Mouse (Mus musculus) adrenal gland (tissue): ENCODE data around the gene Sqstm1.

Experiments used
- intact Hi-C: fragments of 180-260 bp; cut with DNase I; formaldehyde crosslinking; loops from one replicate; pipeline ENCODE4 v1.15.1; 2025
- long read RNA-seq, 2 experiments: library from polyadenylated mRNA; unstranded; transcript quantifications; one replicate each; pipeline ENCODE4 v2.0.0; 2020; ENCODE audit warnings: borderline replicate concordance in 1 of 2; ENCODE audit not compliant: insufficient replicate concordance in 1 of 2

Gene Sqstm1
- long read RNA-seq, experiment 1, transcript Sqstm1-201 (8 exons, 2,673 nt), result minor isoform, 96 of 509 reads
- long read RNA-seq, experiment 1, transcript Sqstm1-202 (8 exons, 2,037 nt), result major isoform, 243 of 509 reads
- long read RNA-seq, experiment 1, partial matches to known transcripts, result 148 of 509 reads
- long read RNA-seq, experiment 1, other reads (novel, unspliced or antisense), result 22 of 509 reads
- long read RNA-seq, experiment 2, transcript Sqstm1-201 (8 exons, 2,673 nt), result minor isoform, 80 of 499 reads
- long read RNA-seq, experiment 2, transcript Sqstm1-202 (8 exons, 2,037 nt), result major isoform, 277 of 499 reads
- long read RNA-seq, experiment 2, partial matches to known transcripts, result 115 of 499 reads
- long read RNA-seq, experiment 2, other reads (novel, unspliced or antisense), result 26 of 499 reads

DNA sequence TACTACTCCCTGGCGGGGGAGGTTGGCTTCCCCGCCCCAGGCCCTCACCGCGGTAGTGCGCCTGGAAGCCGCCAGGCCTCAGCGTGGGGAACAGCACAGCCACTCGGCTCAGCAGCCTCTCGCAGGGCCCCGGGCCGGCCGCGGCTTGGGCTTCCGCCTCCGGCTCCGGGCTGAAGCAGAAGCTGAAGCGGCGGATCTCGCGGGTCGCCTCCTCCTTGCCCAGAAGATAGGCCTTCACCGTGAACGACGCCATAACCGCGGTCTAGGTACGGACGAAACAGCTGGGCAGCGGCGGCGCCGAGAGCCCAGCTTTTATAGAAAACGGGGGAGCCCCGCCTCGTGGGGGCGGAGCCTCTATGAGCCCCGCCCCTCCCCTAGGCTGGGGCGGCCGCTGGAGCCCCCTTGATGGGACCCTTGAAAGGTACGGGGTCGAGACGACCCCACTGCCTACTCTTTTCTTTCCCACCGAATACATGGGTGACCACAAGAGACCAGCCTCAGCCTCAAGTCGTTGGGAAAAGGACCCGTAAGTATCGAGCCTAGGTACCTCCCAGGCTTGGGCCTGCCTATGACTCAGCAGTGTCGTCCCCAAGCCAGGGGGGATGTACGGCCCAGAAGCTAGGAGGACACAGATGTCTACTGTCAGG is at the start of gene Sqstm1, which contains the start of gene Mgat4b:
Gene Sqstm1 (minus strand): TSS at position 323 of the 647 bp plus-strand sequence.
Gene Mgat4b (plus strand): TSS at position 386 of the 647 bp plus-strand sequence.
- intact Hi-C loops, result no loop called here

DNA sequence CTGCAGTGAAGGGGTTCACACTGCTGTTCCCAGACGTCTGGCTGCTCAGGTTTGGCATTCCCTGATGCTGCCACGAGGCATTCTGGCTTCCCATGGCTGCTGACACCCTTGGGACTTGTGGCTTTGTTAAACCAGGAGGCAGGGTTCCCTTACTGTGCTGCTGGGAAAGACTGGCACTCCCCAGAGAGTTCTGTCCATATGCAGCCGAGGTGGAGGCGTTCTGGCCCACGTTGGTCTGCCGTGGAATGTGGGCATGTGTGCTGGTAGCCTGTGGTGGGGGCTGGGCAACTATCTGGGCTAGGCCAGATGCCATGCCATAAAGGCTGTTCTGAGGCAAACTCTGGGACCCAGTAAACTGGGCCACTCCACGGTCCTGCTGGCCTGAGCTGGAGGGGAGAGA is 47.7 kb upstream of the Sqstm1 start:
- intact Hi-C loops, result no loop called here

DNA sequence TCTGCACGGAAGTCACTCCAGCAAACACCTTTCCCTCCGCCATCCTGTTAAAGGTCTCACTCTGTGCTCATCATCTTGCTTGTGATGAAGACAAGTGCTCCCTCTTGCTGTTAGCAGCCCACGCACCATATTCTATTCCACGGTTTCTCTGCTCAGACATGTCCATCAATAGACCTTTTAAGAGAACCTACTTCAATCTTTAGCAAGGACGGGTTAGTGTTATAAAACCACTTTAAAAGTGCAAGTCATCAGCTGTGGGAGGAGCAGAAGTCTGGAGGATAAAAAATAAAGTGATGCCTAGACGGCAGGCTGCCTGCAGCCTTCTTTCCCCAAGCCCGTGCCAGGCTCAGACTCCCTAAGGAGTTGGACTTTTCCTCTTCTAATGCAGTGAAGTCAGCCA is 46.0 kb upstream of the Sqstm1 start:
- intact Hi-C loops, result no loop called here

DNA sequence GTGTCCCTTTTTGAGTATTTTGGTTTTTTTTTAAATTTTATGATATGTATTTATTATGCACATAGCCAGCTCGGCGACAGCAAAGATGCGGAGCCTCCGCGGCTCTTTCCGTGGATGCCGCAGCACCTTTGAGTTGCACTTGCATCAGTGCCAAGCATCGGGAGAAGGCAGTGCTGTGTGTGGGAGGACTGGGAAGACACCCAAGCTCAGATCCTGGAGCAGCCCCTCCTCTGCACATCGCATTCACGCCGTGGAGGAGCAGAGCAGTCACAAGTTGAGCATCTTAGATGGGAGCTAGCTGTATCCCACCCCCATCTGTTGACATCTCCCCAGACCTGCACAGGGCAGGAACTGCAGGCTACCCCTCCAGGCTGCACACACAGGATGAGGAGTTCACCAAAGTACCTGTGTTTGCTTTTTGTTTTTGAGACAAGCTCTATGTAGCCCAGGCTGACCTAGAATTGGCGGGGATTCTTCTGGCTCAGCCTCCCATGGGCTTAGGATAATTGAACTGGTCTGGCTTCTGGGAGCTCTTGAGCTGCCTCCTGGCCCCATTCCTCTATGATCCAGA is 43.5 kb upstream of the Sqstm1 start:
- intact Hi-C loops, result no loop called here

DNA sequence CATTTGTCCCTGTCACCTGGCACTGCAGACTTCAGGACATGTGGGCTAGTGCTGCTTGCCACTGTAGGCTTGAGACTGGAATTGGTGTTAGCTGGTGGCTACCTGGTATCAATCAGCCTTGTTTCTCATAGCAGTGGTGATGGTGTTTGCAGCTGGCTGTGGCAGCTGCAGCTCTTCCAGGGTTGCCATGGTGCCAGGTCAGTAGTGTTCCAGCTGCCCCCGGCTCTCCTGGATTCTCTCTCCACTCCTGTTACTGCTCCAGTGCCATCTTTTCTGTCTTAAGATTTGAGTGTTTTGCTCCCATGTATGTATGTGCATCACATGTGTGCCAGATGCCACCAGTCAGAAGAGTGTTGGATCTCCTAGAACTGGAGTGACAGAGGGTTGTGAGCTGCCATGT is 42.8 kb upstream of the Sqstm1 start:
- intact Hi-C loops, result no loop called here

DNA sequence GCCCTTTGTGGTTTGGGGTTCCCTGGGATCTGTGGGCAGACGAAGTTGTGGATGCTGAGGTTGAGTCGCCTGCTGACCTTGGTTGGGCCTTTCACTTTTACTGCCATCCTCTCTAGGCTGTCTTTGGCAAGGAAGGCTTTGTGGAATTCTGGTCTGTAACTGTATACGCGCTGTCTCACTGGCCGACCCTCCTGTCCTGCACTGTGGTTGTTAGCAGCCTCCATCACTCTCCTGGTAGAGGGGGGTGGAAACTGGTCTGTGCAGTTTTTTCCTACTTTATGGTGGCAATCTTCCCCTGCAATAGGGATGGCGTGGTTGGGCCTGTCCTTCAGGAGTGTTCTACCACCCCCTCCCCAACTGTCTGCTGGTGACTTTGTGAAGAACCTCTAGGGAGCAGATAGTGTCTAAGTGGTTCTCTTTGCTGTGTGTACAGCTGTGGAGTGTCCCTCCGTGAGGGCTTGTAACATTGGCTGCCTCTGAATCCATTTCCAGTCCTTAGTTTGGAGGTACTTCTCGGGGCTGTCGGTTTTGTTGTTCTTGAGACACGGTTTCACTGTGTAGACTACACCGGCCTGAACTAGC is 42.1 kb upstream of the Sqstm1 start:
- intact Hi-C loops, result no loop called here

DNA sequence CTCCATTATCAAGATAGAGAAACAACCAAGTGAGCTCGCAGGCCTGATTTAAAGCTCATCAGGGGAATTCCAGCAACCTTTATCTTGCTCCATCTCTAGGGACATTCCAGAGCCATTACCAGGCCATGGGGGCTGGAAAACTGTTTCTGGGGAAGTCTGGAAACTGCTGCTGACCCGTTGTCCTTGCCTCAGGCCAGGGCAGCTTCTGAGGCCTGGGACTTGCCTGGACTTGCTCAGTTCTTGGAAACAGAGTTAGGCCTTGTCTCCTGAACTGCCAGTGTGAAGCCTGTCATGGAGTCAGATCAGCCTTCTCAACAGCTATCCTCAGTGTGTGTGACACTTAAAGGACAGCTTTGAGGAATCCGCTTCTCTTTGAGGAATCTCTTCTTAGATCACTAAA is 41.5 kb upstream of the Sqstm1 start:
- intact Hi-C loops, result no loop called here

DNA sequence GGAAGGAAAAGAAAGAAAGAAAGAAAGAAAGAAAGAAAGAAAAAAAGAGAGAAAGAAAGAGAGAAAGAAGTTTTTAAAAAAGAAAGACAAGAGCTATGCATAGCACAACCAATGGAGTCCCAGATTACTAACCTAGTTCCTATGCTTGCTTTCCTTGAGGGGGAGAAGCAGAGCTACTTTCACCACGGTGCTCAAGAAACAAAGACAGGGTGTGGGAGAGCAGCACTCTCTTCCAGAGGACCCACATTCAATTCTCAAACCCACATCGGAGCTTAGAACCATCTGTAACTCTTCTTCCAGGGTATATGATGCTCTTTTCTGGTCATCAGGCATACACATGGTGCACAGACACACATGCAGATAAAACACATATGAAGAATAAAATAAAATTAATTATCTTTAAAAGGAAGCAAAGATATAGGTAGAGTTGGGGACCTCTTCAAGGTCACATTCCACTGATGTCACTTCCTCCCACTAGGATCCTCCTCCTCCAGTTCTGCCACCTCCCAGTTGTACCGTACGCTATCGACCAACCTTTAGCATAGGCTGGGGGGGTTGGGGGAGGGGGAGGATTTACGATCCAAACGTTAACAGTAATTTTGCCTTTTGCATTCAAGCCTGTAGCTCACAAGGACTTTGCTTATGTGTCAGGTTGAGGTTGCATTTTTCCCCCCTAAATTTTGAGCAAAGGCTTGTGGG is 38.0 kb upstream of the Sqstm1 start:
- intact Hi-C loops, result no loop called here

DNA sequence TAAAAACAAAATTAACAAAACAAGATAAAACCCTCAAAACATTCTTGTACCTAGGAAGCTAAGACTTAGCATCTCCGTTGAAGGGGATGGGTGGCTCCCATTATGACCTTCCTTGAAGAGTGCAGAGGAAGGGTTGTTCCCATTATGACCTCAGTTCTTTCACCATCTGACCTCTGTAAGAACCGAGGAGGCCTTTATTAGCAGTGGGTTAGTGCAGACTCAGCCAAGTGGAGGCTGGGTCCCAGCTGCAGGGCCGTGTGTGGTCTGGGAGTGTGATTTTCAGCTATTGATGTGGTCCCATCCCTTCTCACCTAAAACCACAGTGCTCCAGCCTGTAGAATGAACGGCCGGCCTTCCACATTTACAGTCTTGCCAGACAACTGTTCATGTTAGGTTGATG is 34.6 kb upstream of the Sqstm1 start:
- intact Hi-C loops, result no loop called here

DNA sequence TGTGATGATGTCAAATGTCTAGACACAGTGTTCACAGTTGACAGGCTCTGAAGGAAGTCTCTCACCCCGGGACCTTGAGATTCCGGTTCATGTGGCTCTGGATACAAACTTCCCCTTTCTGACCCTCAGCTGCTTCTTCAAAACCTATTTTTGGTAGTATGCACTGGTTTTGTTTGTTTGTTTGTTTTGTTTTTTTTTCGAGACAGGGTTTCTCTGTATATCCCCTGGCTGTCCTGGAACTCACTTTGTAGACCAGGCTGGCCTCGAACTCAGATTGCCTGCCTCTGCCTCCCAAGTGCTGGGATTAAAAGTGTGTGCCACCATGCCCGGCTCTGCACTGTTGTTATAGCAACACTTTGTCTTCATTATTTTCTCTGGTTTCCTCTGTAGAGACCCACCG is 33.3 kb upstream of the Sqstm1 start:
- intact Hi-C loops, result no loop called here

DNA sequence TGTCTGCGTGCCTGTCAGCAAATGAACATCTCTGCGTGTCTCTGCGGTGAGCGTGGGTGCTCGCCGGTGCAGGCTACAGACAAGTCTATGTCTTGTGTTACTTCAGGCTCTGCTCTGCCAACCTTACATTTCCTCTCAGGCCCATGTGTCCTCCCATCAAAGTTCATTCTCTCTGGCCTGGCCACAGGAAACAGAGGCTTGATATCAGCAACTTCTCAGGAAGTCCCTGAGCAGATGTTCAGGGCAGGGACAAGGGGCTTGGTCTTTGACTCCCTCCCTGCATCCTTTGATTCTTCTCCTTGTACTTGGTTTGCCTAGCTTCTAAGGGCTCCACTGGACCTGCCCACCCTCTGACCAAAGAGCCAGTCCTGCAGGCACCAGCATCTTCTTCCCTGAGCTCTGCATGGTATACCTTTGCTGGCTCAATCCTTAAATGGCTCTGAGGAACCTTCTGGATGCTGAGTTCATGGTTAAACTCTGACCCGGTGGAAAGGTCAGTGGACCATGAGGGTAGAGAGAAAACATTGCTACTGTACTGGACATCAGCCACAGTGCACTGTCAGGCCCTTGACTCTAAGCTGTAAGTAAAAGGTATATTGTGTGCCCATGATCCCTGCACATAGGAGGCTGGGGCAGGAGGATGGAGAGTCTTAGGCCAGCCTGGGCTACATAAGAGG is 29.7 kb upstream of the Sqstm1 start:
- intact Hi-C loops, result no loop called here

DNA sequence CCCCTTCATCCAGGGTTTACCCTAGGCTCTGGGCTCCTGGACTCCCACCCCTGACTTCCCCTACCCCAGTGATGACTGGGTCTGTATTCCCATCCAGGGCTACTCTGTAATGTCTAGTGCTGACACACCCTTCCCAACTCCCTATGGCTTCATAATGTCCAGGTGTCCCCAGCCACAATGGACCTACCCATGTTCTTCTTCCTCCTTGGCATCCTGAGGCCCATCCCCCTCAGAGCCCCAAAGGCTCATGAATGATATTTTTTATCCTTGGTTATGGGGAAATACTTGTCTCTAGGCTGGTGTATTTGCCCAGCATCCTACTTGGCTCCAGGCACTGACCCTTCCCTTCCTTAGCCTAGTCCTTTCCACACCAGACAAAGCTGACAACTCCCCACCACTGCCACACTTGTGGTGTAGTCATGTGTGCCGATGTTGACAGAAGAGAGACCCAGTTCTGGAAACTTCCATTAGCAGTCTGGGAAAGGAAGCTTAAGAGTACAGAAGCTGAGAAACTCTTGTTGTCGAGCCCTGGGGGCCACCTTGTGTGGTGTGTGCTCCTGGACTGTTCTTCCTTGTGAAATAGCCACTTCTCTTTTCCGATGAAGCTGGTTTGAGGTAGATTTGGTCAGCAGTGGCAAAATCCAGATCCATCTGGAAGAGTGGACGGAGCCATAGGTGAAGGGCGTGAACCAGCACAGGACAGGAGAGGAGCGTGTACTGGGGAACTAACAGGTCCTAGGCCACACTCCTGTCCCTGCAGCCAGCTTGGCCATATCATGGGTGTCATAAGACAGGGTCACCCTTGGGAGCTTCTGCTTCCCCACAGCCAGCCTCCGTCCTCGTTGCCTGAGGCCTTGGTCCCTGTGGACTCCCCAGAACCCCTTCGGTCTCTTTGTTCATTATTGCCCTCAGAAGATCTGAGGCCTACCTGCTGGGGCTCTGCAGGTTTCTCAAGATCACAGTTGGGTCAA is 28.5 kb upstream of the Sqstm1 start:
- intact Hi-C loops, result no loop called here

DNA sequence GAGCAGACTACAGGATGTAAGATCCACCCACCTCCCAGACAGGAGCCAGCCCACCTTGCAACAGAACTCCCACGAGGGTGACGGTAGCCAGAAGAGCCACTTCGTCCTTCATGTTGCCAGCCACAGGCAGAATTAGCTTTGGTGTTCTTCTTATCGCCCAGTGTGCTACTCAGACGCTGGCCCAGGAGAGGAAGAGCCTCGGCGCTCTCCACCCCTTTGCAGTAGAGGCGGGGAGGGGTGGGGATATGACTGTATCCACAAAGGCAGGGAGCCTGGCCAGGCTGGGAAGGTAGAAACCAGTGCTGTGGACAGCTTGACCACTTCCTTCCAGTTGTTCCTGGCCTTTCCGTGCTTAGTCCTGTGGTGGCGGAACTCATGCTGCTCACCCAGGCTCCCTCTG is 27.7 kb upstream of the Sqstm1 start, which contains the start of gene Ltc4s:
Gene Ltc4s (minus strand): TSS at position 293 of the 400 bp plus-strand sequence.
- intact Hi-C loops, result no loop called here

DNA sequence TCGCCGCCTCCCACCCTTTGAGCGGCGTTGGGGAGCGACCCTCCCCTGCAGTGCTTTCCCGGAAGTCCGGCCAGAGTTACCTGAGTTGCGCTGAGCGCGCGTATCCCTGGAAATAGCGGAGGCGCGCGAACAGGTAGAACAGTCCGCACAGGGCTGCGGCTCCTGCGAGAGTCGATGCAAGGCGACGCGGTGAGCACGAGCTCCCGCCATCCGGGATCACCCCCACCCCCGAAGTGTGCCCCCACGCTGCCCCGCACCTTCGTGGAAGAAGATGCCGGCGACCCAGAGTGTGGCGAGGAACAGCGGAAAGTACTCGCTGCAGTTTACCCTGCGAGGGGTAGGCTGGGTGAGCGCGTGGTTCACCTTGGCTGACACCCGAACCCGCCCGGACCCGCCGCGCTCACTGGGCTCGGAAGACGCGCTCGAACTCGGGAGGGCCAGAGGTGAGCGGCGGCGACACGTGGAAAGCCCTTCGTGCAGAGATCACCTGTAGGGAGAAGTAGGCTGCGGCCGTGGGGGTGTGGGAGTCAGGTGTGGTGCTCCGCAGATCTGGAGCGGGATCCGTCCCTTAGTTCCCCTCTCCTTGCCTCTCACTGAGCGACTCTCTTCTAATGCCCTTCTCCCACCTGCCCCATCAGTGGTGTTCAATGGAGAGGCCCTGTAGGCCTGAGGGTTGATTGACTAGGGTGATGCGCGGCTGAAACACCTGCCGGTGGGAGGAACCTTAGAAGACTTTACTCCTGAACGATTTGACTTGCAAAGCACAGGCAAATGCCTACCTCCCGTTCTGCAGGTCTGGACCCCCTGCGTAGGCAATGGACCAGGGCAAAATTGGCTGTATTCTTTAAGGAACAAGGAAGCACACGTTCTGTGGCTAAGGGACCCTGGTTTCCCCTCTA is 26.6 kb upstream of the Sqstm1 start:
- intact Hi-C loops, result no loop called here

DNA sequence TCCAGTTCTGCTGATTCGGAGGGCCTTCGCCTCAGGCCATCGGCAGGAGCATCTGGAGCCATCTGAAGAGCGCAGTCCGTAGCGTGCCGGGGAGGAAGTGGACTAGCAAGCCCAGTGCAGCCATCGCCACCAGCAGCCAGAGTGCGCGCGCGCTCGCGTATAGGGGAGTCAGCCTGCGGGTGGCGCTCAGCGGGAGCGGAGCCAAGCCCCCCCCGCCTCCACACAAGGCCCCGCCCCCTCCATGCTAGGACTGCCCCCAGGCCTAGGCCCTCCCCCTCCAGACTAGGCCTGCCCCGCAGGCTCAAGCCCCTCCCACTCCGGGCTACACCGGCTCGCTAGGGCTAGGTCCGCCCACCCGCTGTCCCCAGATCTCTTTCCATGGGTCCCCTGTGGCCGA is 25.9 kb upstream of the Sqstm1 start:
- intact Hi-C loops, result no loop called here

DNA sequence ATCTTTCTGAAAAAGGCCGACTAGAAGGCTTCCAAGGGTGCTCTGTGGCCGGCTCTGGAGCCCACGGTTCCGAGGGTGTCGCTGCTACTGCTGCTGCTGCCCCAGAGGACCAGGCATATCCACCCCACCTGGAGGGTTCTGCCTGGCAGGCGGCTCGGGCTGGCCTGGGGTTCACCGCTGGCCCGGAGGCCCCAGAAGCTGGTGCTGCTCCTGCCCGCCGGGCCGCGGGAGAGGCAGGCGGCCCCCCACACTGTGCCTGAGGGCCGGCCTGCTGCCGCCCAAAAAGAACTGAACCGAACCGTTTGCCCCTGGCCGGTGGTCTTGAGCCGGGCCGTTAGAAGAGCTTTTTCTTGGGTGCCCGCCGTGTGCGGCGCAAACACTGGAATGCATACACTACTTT is 24.0 kb upstream of the Sqstm1 start:
- intact Hi-C loops, result loop anchor here (5.0 kb wide), 1 partner anchor 62 kb away; the partner anchor contains the start of gene Mrnip

DNA sequence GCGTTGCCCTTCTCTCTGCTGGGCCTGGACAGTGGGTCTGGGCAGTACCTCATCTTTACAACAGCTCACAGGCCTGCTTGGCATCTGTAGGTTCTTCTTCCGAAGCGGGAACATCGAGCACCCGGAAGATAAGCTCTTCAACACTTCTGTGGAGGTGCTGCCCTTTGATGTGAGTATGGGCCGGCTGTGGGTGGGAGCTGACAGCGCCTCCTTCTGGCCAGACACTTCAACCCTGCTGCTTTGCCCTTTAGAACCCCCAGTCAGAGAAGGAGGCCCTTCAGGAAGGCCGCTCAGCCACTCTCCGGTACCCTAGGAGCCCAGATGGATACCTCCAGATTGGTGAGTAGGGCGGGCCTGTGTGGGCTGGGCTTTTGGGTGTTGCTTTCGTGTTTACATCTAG is 23.4 kb upstream of the Sqstm1 start:
- intact Hi-C loops, result loop anchor here (5.0 kb wide), 1 partner anchor 62 kb away; the partner anchor contains the start of gene Mrnip

DNA sequence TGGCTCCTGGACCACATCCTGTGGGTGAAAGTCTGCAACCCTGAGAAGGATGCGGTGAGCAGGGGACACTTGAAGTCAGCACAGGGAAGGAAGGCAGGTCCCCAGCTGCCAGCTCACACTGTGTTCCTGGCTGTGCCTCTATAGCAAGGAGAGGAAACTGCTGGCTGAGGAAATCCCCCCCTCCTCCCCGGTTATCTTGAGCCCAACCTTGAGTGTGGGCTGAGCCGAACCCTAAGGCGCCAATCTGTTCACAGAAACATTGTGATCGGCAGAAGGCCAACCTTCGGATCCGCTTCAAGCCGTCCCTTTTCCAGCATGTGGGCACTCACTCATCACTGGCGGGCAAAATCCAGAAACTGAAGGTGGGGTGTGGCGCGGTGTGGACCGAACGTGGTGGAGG is 22.4 kb upstream of the Sqstm1 start:
- intact Hi-C loops, result loop anchor here (5.0 kb wide), 1 partner anchor 61 kb away; the partner anchor contains the start of gene Mrnip
